Mouse (Mus musculus) telencephalon, adult 2 months (tissue): Measurements from ENCODE around the gene Ppp3ca.

Experiments used
- DNase-seq: peaks from one replicate; pipeline ENCODE4 v3.0.0-alpha.2; 2011; ENCODE audit warnings: low read depth, low spot score

The Ppp3ca gene

DNA sequence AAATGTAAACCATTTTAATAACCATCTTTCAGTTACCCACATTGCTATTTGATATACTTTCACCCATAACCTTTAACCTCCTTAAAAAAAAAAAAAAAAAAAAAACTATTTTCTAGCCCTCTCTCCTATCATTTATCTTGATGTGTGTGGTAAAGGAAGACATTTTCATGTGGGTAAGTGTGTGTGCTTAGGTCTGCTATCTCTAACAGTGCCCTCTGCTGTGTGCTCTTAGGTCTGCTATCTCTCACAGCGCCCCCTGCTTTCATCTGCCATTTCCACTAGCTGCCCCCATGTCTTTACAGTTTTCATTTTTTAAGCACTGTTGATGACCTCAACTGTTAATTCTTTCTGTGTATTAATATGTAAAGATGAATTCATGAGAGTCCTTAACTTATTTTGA is 235.7 kb downstream of the Ppp3ca start:
- DNase-seq, result no peak

- no peak for DNase-seq
These were observed 239.6 kb downstream of the Ppp3ca start for GRCm38 (mm10) chr3:136909534-136909933.

- DNase-seq, result no peak
These were observed 241.4 kb downstream of the Ppp3ca start for GRCm38 (mm10) chr3:136911276-136911675.

GRCm38 (mm10) chr3:136917080-136917479 is 247.2 kb downstream of the Ppp3ca start:
- no peak for DNase-seq

DNA sequence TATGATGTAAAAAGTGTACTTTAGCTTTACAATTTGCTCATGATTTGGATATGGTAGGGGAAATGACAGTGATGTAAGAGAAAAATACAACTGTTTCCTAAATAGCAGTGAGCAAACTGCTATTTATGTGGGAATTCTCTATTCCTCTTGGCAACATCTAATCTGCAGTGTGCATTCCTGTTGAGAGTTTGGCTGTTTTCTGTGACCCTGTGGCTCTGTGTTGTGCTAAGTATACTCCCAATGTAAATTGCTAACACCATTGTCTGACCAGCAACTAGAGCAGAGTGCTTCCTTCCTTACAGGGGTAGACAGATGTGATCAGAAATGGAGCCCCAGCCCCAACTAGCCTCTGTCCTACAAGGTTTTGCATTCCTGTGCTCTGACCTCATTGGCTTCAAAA is 263.1 kb downstream of the Ppp3ca start:
- DNase-seq, result no peak

DNA sequence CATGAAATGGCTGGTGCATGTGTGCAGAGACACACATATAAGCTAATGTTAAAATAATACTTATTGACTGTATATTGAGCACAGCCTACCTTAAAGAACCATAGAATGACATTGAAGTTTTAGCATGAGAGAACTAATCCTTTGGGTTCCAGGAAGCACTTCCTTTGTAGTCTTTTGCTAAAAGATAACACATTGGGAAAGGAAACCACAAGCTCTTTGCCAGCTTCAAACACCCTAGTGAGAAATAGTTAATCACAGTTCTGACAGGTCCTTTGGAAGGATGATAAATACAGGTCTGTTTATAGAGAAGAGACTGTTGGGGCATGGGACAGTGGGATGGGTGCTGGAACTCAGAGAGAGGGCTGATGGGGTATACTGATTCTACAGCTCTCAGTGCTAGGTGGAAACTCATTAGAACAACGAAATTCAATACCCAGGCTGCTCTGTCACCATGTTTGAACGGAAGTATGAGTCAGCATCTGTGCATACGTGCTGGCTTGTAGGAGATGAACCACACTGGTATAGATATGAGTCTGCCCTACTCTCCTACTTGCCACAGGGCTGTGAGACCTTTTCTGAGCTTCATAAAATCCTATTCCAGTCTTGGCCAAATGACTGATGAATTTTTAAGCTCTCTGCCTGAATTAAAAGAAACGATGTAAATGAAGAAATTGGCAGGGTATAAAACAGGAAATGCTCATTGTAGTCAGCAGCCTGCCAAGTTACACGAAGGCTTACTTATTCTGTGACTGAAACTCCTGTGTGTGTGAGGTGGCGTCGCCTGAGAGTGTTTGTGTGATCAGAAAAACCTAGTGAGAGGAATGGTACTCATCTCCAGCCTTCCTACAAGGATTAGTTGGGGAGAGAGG is 271.0 kb downstream of the Ppp3ca start:
- DNase-seq, result no peak

GRCm38 (mm10) chr3:136941602-136941926 is 271.6 kb downstream of the Ppp3ca start:
- DNase-seq, result no peak

DNA sequence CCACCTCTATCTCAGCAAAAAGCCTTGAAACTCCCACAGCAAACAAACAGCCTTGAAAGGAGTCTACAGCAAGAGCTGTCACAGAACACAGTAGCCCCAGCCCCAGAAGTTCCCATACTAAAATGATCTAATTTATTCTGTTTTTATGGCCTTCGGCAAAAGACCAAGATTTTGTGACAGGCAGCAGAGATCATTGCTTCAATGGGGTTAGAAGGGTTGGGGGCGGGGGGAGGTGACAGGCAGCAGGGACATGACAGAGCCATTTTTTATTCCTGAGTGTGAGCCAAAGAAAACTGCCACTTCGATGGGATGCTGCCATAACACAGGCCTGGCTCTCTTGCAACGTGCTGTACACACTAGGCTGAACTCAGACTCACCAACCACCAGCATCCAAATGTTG is 275.6 kb downstream of the Ppp3ca start:
- no peak for DNase-seq

- DNase-seq, result no peak
These were observed 276.7 kb downstream of the Ppp3ca start for GRCm38 (mm10) chr3:136946662-136947061.

DNA sequence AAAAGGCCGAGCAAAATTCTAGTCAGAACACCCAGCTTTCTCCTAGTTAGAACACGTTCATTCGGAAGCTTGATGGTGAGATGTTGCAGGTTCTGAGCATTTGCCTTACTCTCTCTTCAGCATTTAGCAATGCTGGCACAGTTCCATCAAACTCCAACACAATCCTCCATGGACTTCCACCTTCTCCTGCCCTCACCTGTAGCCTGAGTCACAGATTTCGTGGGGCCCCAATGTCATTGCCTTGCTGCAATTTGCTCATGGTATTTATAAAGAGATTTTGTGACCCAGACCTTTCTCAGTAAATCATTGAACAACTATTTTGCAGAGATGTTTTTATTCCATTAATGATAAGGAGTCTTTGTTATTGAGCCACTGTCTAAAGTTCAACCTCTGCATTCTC is 278.2 kb downstream of the Ppp3ca start:
- DNase-seq, result no peak

DNA sequence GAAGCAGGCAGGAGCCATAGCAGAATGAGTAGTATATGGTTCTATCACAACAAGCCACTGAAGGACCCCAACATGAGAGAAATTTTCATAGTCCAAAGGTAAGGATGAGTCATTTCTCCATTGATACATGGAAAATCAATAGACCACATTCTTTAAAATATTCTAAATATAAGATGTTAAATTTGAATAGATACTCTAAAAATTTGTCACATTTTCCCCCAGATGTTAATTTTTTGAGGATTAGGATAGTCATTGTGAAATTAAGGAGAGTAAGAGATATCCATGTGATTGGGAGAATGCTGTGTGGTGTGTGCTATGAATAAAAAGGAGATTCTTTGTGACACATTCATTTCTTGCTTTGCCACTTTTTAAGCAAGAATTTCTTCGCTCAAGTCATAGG is 281.9 kb downstream of the Ppp3ca start:
- DNase-seq, result no peak

GRCm38 (mm10) chr3:136952822-136953221 is 282.9 kb downstream of the Ppp3ca start:
- DNase-seq, result peak; percentile 55

GRCm38 (mm10) chr3:136955043-136955442 is 285.1 kb downstream of the Ppp3ca start:
- no peak for DNase-seq

GRCm38 (mm10) chr3:136960314-136960713 is 290.4 kb downstream of the Ppp3ca start:
- no peak for DNase-seq

DNA sequence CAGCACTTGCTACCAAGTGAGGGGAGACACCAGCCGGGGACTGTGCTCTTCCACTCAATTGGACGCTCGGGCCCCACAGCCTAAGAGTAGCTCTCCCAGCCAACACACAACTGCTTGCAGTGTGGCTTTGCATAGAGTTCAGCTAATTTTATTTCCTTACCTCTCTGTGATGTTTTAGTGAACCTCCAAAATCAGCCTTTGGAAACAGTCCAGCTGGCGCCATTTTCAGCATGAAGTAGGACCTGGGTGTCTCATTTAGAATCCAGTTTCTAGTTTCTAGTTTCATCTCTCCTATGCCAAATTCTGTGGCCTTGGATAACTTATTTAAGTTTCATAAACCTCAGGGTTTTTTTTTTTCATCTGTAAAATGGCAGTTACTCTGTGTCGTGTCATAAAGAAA is 296.9 kb downstream of the Ppp3ca start:
- DNase-seq, result no peak

- DNase-seq, result peak; percentile 76
These were observed 297.6 kb downstream of the Ppp3ca start for GRCm38 (mm10) chr3:136967510-136967909.

GRCm38 (mm10) chr3:136969796-136970195 is 299.9 kb downstream of the Ppp3ca start:
- DNase-seq, result no peak

- DNase-seq, result no peak
These were observed 307.9 kb downstream of the Ppp3ca start for GRCm38 (mm10) chr3:136977859-136978258.

DNA sequence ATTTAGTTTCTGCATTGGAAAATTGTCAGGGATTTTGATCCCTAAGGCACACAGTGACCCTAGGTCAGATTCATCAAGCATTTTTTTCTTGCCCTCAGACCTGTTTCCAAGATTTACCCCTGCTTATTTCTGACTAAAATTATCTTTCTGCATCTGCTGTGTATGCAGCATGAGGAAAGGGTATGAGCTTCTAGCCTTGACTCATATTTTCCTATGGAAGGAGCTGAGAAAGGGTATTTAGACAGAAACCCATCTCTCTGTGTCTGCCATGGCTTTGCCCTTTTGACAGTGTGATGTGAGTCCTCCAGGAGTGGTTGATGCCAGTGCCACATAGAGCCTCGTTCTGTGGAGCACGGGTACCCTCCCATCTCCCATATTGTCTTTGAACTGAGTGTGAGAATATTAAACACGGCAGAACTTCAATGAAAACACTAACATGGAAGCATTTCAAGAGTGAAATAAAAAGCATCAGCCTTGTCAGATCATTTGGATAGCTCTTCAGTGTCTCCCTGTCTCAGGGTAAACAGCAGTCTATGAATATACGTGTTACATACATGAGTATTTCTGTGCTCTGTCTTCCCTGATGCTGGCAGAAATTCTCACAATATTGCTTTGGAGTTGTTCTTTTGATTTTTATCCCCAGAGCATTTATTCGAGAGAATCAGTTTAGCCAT is 311.1 kb downstream of the Ppp3ca start:
- DNase-seq, result no peak

- DNase-seq, result no peak
These were observed 311.6 kb downstream of the Ppp3ca start for GRCm38 (mm10) chr3:136981589-136981924.

GRCm38 (mm10) chr3:136982021-136982420 is 312.1 kb downstream of the Ppp3ca start:
- DNase-seq, result no peak

GRCm38 (mm10) chr3:136986096-136986881 is 316.4 kb downstream of the Ppp3ca start:
- no peak for DNase-seq
